ENCODE assay signal across 17 mouse cellular contexts in genomic region chr10:128937756-128938390, GRCm38 (mm10). TPM values are rescaled to one million over a fixed set of nuclear protein-coding genes. Genes with fewer than 3 reads are reported as not detected.
A peak's percentile ranks its signal among the peaks of the same experiment; 100 is the strongest.
DNase-seq lines count a peak whose midpoint lies in the region; ATAC-seq and TF ChIP-seq lines count a peak whose summit lies in the region.
"Had no signal": no experiment of that assay in that cellular context is flagged by ENCODE, and none has a peak within 500 bp of the region (broad histone marks: within the 10 kb centered on the region; RNA-seq: fewer than 3 reads in every experiment).

No protein-coding gene starts in this region.

- no peaks in the 10 kb centered on the region for H3K36me3 ChIP-seq in heart, adult 2 months (ENCODE audit: control insufficient read depth, insufficient read depth, low read length)
- H3K36me3 ChIP-seq in heart, embryonic 12.5 days = no peaks in the 10 kb centered on the region
- no peaks in the 10 kb centered on the region for H3K36me3 ChIP-seq in forebrain, embryonic 15.5 days
- no peaks in the 10 kb centered on the region for H3K36me3 ChIP-seq in midbrain, embryonic 13.5 days
- H3K36me3 ChIP-seq: heart, embryonic 15.5 days; hindbrain, embryonic 15.5 days; midbrain, embryonic 12.5 days; stomach, embryonic 15.5 days had no signal

- no peak for TF ChIP-seq CTCF in heart, adult 2 months (IDR thresholded peaks at IDR 0.05)

- TF ChIP-seq EP300 in heart, adult 2 months (IDR thresholded peaks at IDR 0.05; ENCODE audit: insufficient read depth, low read depth, low read length) = no peak

- H3K9ac ChIP-seq in heart, adult 2 months (ENCODE audit: low read depth, low read length) = no peak overlapping the region
- H3K9ac ChIP-seq in heart, embryonic 12.5 days = no peak overlapping the region
- H3K9ac ChIP-seq in forebrain, embryonic 15.5 days (replicated peaks) = no peak overlapping the region
- H3K9ac ChIP-seq in midbrain, embryonic 13.5 days (replicated peaks) = no peak overlapping the region
- H3K9ac ChIP-seq: heart, embryonic 15.5 days; hindbrain, embryonic 15.5 days; midbrain, embryonic 12.5 days; stomach, embryonic 15.5 days had no signal

- intact Hi-C loops in heart, adult 2 months (cut with DNase I) = no loop called here

- no peaks in the 10 kb centered on the region for H3K27me3 ChIP-seq in heart, adult 2 months (ENCODE audit: control insufficient read depth, insufficient read depth, low read length)
- H3K27me3 ChIP-seq in heart, embryonic 12.5 days (replicated peaks) = peaks cover 36% of the 10 kb centered on the region
- H3K27me3 ChIP-seq in forebrain, embryonic 15.5 days = peaks cover 31% of the 10 kb centered on the region
- H3K27me3 ChIP-seq in midbrain, embryonic 13.5 days = peaks cover 34% of the 10 kb centered on the region

- H3K27ac ChIP-seq in heart, adult 2 months = peak overlapping the region; percentile 84
- H3K27ac ChIP-seq in heart, embryonic 12.5 days (ENCODE audit: poor library complexity, severe bottlenecking) = no peak overlapping the region
- H3K27ac ChIP-seq in brown adipose tissue, adult 24 weeks (replicated peaks; ENCODE audit: low read depth, low read length) = peak overlapping the region; percentile 99
- no peak overlapping the region for H3K27ac ChIP-seq in forebrain, embryonic 15.5 days (replicated peaks)
- no peak overlapping the region for H3K27ac ChIP-seq in midbrain, embryonic 13.5 days
- H3K27ac ChIP-seq: heart, embryonic 15.5 days; hindbrain, embryonic 15.5 days; midbrain, embryonic 12.5 days; stomach, embryonic 15.5 days had no signal

- 0 out of 2 replicates have a peak overlapping the region, but pooled peaks have one; percentile 4 for H3K4me3 ChIP-seq in heart, adult 2 months
- H3K4me3 ChIP-seq in heart, embryonic 12.5 days = no peak overlapping the region
- H3K4me3 ChIP-seq in brown adipose tissue, adult 24 weeks (ENCODE audit: insufficient read depth, low read depth, low read length) = no peak overlapping the region
- no peak overlapping the region for H3K4me3 ChIP-seq in forebrain, embryonic 15.5 days
- no peak overlapping the region for H3K4me3 ChIP-seq in midbrain, embryonic 13.5 days (replicated peaks)
- H3K4me3 ChIP-seq: heart, embryonic 15.5 days; hindbrain, embryonic 15.5 days; midbrain, embryonic 12.5 days; stomach, embryonic 15.5 days had no signal

- no peak overlapping the region for H3K4me2 ChIP-seq in heart, embryonic 12.5 days
- no peak overlapping the region for H3K4me2 ChIP-seq in forebrain, embryonic 15.5 days (replicated peaks)
- no peak overlapping the region for H3K4me2 ChIP-seq in midbrain, embryonic 13.5 days (replicated peaks)
- H3K4me2 ChIP-seq: heart, embryonic 15.5 days; hindbrain, embryonic 15.5 days; midbrain, embryonic 12.5 days; stomach, embryonic 15.5 days had no signal

- peaks cover 3% of the 10 kb centered on the region for H3K4me1 ChIP-seq in heart, adult 2 months (ENCODE audit: control insufficient read depth, insufficient read depth, low read length)
- H3K4me1 ChIP-seq in heart, embryonic 12.5 days (replicated peaks) = peaks cover 17% of the 10 kb centered on the region
- H3K4me1 ChIP-seq in brown adipose tissue, adult 24 weeks (ENCODE audit: control insufficient read depth, insufficient read depth, insufficient read length, low read length) = peaks cover 5% of the 10 kb centered on the region; the same call in 1 of the 2 replicates
- H3K4me1 ChIP-seq in forebrain, embryonic 15.5 days = peaks cover 14% of the 10 kb centered on the region
- H3K4me1 ChIP-seq in midbrain, embryonic 13.5 days (replicated peaks) = peaks cover 15% of the 10 kb centered on the region

- no peak for ATAC-seq in heart, embryonic 12.5 days (ENCODE audit: insufficient number of reproducible peaks, low FRiP score)
- ATAC-seq in forebrain, embryonic 15.5 days (replicated peaks) = no peak
- no peak for ATAC-seq in midbrain, embryonic 13.5 days
- ATAC-seq: activated CD4-positive, CD25-positive, alpha-beta regulatory T cell, adult 4 months had no signal

- no peaks in the 10 kb centered on the region for H3K9me3 ChIP-seq in heart, embryonic 12.5 days (replicated peaks)
- no peaks in the 10 kb centered on the region for H3K9me3 ChIP-seq in forebrain, embryonic 15.5 days
- no peaks in the 10 kb centered on the region for H3K9me3 ChIP-seq in midbrain, embryonic 13.5 days
- H3K9me3 ChIP-seq: heart, embryonic 15.5 days; hindbrain, embryonic 15.5 days; midbrain, embryonic 12.5 days; stomach, embryonic 15.5 days had no signal

- DNase-seq in adrenal gland, postnatal 10 days = peak; percentile 44
- DNase-seq in adrenal gland, postnatal 4 days (ENCODE audit: low spot score in 2 of 2) = no peak
- peak; percentile 43 to 47 for DNase-seq in heart, adult 2 months
- peak; percentile 51 for DNase-seq in heart, postnatal 4 days
- DNase-seq: right cerebral cortex, adult 18-20 months; spleen, adult 18-20 months had no signal

- WGBS in heart, adult 2 months = 43% methylated on average over 12 of the region's 12 CpGs
- 58% methylated on average over 12 of the region's 12 CpGs for WGBS in heart, embryonic 12.5 days
- 76% methylated on average over 12 of the region's 12 CpGs for WGBS in forebrain, embryonic 15.5 days
- 78% methylated on average over 12 of the region's 12 CpGs for WGBS in midbrain, embryonic 13.5 days

- no peak for TF ChIP-seq POLR2A in heart, adult 2 months (IDR thresholded peaks at IDR 0.05; ENCODE audit: insufficient read depth, low read depth, low read length)

- no peaks in the 10 kb centered on the region for H3K79me2 ChIP-seq in heart, adult 2 months (replicated peaks; ENCODE audit: control insufficient read depth, insufficient read depth, low read length)

RNA-seq across cellular contexts. Expression of gene Itga7, which starts 4.3 kb away (rescaled TPM):
- 10 to 100 TPM; 24.4 to 36.7 TPM for total RNA-seq in adrenal gland, postnatal 10 days (2021)
- total RNA-seq in adrenal gland, postnatal 4 days (2021) = 10 to 100 TPM; 13.9 to 17.2 TPM
- 100 to 1,000 TPM; 140 to 155 TPM for total RNA-seq in heart, adult 2 months (2021)
- polyA plus RNA-seq in heart, adult 2 months (2012; rRNA removed) = 151 and 206 TPM in 2 replicates
- polyA plus RNA-seq in heart, embryonic 12.5 days (2016; fragmentation: Nextera tagmentation; extraction: Ambion mirVana) = 1.4 and 1.5 TPM in 2 replicates
- 23.2 and 28.5 TPM in 2 replicates for polyA plus RNA-seq in brown adipose tissue, adult 24 weeks (2012; ENCODE audit: insufficient read depth, insufficient read length, missing spikeins)
- total RNA-seq in heart, postnatal 4 days (2021) = 10 to 100 TPM; 69.6 to 78.5 TPM
- 2.1 TPM in 2 replicates for polyA plus RNA-seq in forebrain, embryonic 15.5 days (2015; fragmentation: Nextera tagmentation; extraction: Ambion mirVana)
- polyA plus RNA-seq in midbrain, embryonic 13.5 days (2015; fragmentation: Nextera tagmentation; extraction: Ambion mirVana) = 1.7 and 2.5 TPM in 2 replicates

RNA-seq across cellular contexts. Expression of gene Bloc1s1, which starts 14.0 kb away (rescaled TPM):
- 100 to 1,000 TPM; 216 to 240 TPM for total RNA-seq in adrenal gland, postnatal 10 days (2021)
- total RNA-seq in adrenal gland, postnatal 4 days (2021) = 100 to 1,000 TPM; 158 to 168 TPM
- 100 to 1,000 TPM; 181 to 201 TPM for total RNA-seq in heart, adult 2 months (2021)
- polyA plus RNA-seq in heart, adult 2 months (2012; rRNA removed) = 229 and 234 TPM in 2 replicates
- polyA plus RNA-seq in heart, embryonic 12.5 days (2016; fragmentation: Nextera tagmentation; extraction: Ambion mirVana) = 161 and 165 TPM in 2 replicates
- polyA plus RNA-seq in brown adipose tissue, adult 24 weeks (2012; ENCODE audit: insufficient read depth, insufficient read length, missing spikeins) = 297 and 417 TPM in 2 replicates
- total RNA-seq in heart, postnatal 4 days (2021) = 100 to 1,000 TPM; 152 to 180 TPM
- polyA plus RNA-seq in forebrain, embryonic 15.5 days (2015; fragmentation: Nextera tagmentation; extraction: Ambion mirVana) = 230 and 251 TPM in 2 replicates
- polyA plus RNA-seq in midbrain, embryonic 13.5 days (2015; fragmentation: Nextera tagmentation; extraction: Ambion mirVana) = 266 and 289 TPM in 2 replicates

RNA-seq across cellular contexts. Expression of gene Rdh5, which starts 15.2 kb away (rescaled TPM):
- 10 to 100 TPM; 16.4 to 22.8 TPM for total RNA-seq in adrenal gland, postnatal 10 days (2021)
- total RNA-seq in adrenal gland, postnatal 4 days (2021) = 10 to 100 TPM; 13.5 to 24.2 TPM
- total RNA-seq in heart, adult 2 months (2021) = 1 to 10 TPM; 5.2 to 5.9 TPM
- polyA plus RNA-seq in heart, adult 2 months (2012; rRNA removed) = 19.4 and 24.9 TPM in 2 replicates
- 6.0 and 6.3 TPM in 2 replicates for polyA plus RNA-seq in heart, embryonic 12.5 days (2016; fragmentation: Nextera tagmentation; extraction: Ambion mirVana)
- polyA plus RNA-seq in brown adipose tissue, adult 24 weeks (2012; ENCODE audit: insufficient read depth, insufficient read length, missing spikeins) = 10.9 and 11.5 TPM in 2 replicates
- total RNA-seq in heart, postnatal 4 days (2021) = 1 to 10 TPM; 5.3 to 5.6 TPM
- polyA plus RNA-seq in forebrain, embryonic 15.5 days (2015; fragmentation: Nextera tagmentation; extraction: Ambion mirVana) = 11.7 and 12.6 TPM in 2 replicates
- polyA plus RNA-seq in midbrain, embryonic 13.5 days (2015; fragmentation: Nextera tagmentation; extraction: Ambion mirVana) = 14.8 and 20.9 TPM in 2 replicates

RNA-seq across cellular contexts. Expression of gene Mettl7b, which starts 22.9 kb away (rescaled TPM):
- total RNA-seq in adrenal gland, postnatal 10 days (2021) = 10 to 100 TPM; 17.2 to 32.9 TPM
- total RNA-seq in adrenal gland, postnatal 4 days (2021) = 10 to 100 TPM in 1 of 2 experiments, 1 to 10 TPM in 1; 5.4 to 10.0 TPM
- not detected for total RNA-seq in heart, adult 2 months (2021)
- polyA plus RNA-seq in heart, adult 2 months (2012; rRNA removed) = 0.18 and 0.53 TPM in 2 replicates
- 0.15 TPM in 1 of 2 replicates, not detected in the other for polyA plus RNA-seq in heart, embryonic 12.5 days (2016; fragmentation: Nextera tagmentation; extraction: Ambion mirVana)
- polyA plus RNA-seq in brown adipose tissue, adult 24 weeks (2012; ENCODE audit: insufficient read depth, insufficient read length, missing spikeins) = not detected in 2 replicates
- under 1 TPM in 1 of 2 experiments, not detected in 1; 0.21 TPM for total RNA-seq in heart, postnatal 4 days (2021)
- polyA plus RNA-seq in forebrain, embryonic 15.5 days (2015; fragmentation: Nextera tagmentation; extraction: Ambion mirVana) = not detected in 2 replicates
- polyA plus RNA-seq in midbrain, embryonic 13.5 days (2015; fragmentation: Nextera tagmentation; extraction: Ambion mirVana) = not detected in 2 replicates
- total RNA-seq: left cerebral cortex, postnatal 36 days had no signal
- polyA plus RNA-seq: activated CD4-positive, CD25-positive, alpha-beta regulatory T cell, adult 4 months; embryonic facial prominence, embryonic 11.5 days; heart, embryonic 15.5 days; hindbrain, embryonic 15.5 days; midbrain, embryonic 12.5 days had no signal

RNA-seq across cellular contexts. Expression of gene Cd63, which starts 37.1 kb away (rescaled TPM):
- total RNA-seq in adrenal gland, postnatal 10 days (2021) = 100 to 1,000 TPM; 243 to 263 TPM
- total RNA-seq in adrenal gland, postnatal 4 days (2021) = 100 to 1,000 TPM; 304 to 317 TPM
- total RNA-seq in heart, adult 2 months (2021) = 100 to 1,000 TPM; 132 to 156 TPM
- polyA plus RNA-seq in heart, adult 2 months (2012; rRNA removed) = 83.2 and 101 TPM in 2 replicates
- 341 and 358 TPM in 2 replicates for polyA plus RNA-seq in heart, embryonic 12.5 days (2016; fragmentation: Nextera tagmentation; extraction: Ambion mirVana)
- 59.5 and 73.6 TPM in 2 replicates for polyA plus RNA-seq in brown adipose tissue, adult 24 weeks (2012; ENCODE audit: insufficient read depth, insufficient read length, missing spikeins)
- total RNA-seq in heart, postnatal 4 days (2021) = 100 to 1,000 TPM; 216 to 226 TPM
- polyA plus RNA-seq in forebrain, embryonic 15.5 days (2015; fragmentation: Nextera tagmentation; extraction: Ambion mirVana) = 125 and 142 TPM in 2 replicates
- polyA plus RNA-seq in midbrain, embryonic 13.5 days (2015; fragmentation: Nextera tagmentation; extraction: Ambion mirVana) = 127 and 141 TPM in 2 replicates

Comparison
In these comparisons a context has a peak if more than half of its experiments do, and no peak if none do; other contexts are left out.
1. DNase-seq: peak in adrenal gland, postnatal 10 days (single experiment), heart, adult 2 months (2 of 2) and heart, postnatal 4 days (single experiment); none in adrenal gland, postnatal 4 days (0 of 2).
2. H3K27ac ChIP-seq: peak in heart, adult 2 months (single experiment) and brown adipose tissue, adult 24 weeks (single experiment); none in heart, embryonic 12.5 days (single experiment), forebrain, embryonic 15.5 days (single experiment) and midbrain, embryonic 13.5 days (single experiment).